In genomic region chr1:40632407-40633062, GRCm38 (mm10) we compare ENCODE assay signal across 26 mouse cellular contexts. TPM values are rescaled to one million over a fixed set of nuclear protein-coding genes. Genes with fewer than 3 reads are reported as not detected.
A peak's percentile ranks its signal among the peaks of the same experiment; 100 is the strongest.
DNase-seq lines count a peak whose midpoint lies in the region; ATAC-seq lines count a peak whose summit lies in the region.
"Had no signal": no experiment of that assay in that cellular context is flagged by ENCODE, and none has a peak within 500 bp of the region (broad histone marks: within the 10 kb centered on the region; RNA-seq: fewer than 3 reads in every experiment).

No protein-coding gene starts in this region.

- H3K27ac ChIP-seq in forebrain, embryonic 14.5 days (ENCODE audit: low read depth, low read length) = no peak overlapping the region
- H3K27ac ChIP-seq: hindbrain, embryonic 14.5 days; left cerebral cortex, adult 2 months; midbrain, embryonic 12.5 days had no signal

- H3K27me3 ChIP-seq in forebrain, embryonic 14.5 days (replicated peaks; ENCODE audit: control insufficient read depth, insufficient read depth, low read length) = no peaks in the 10 kb centered on the region
- H3K27me3 ChIP-seq: midbrain, embryonic 12.5 days had no signal

- H3K9ac ChIP-seq in forebrain, embryonic 14.5 days (ENCODE audit: low read length) = no peak overlapping the region
- H3K9ac ChIP-seq: forebrain, postnatal 0 days; hindbrain, embryonic 14.5 days; midbrain, embryonic 12.5 days had no signal

- no peak overlapping the region for H3K4me3 ChIP-seq in forebrain, embryonic 14.5 days (ENCODE audit: low read depth, low read length)
- H3K4me3 ChIP-seq: left cerebral cortex, adult 2 months; midbrain, embryonic 12.5 days had no signal

- WGBS in large intestine, adult 2 months = 15% methylated on average over 2 of the region's 2 CpGs
- 78% methylated on average over 2 of the region's 2 CpGs for WGBS in forebrain, embryonic 14.5 days

- H3K4me1 ChIP-seq in forebrain, embryonic 14.5 days (ENCODE audit: control insufficient read depth, insufficient read depth, low read length) = no peaks in the 10 kb centered on the region
- H3K4me1 ChIP-seq: midbrain, embryonic 12.5 days had no signal

- no peak for ATAC-seq in forebrain, embryonic 14.5 days
- ATAC-seq: activated CD4-positive, CD25-positive, alpha-beta regulatory T cell, adult 4 months; forebrain, postnatal 0 days; Patski had no signal

- H3K4me2 ChIP-seq in forebrain, embryonic 14.5 days (ENCODE audit: low read length) = no peak overlapping the region
- H3K4me2 ChIP-seq: heart, embryonic 11.5 days; hindbrain, embryonic 14.5 days; midbrain, embryonic 12.5 days had no signal

- H3K9me3 ChIP-seq in forebrain, embryonic 14.5 days (replicated peaks; ENCODE audit: control insufficient read depth, low read length) = no peaks in the 10 kb centered on the region
- H3K9me3 ChIP-seq: midbrain, embryonic 12.5 days had no signal

- H3K36me3 ChIP-seq in forebrain, embryonic 14.5 days (ENCODE audit: control insufficient read depth, insufficient read depth, low read length) = no peaks in the 10 kb centered on the region
- H3K36me3 ChIP-seq: midbrain, embryonic 12.5 days had no signal

- DNase-seq in urinary bladder, postnatal 14 days (ENCODE audit: low spot score) = peak; percentile 35
- no peak for DNase-seq in urinary bladder, adult 2 months (ENCODE audit: low spot score)
- peak; percentile 40 for DNase-seq in kidney, adult 9 months
- DNase-seq in large intestine, adult 2 months (ENCODE audit: low read depth, low spot score) = peak; percentile 83
- no peak for DNase-seq in forebrain, embryonic 14.5 days (ENCODE audit: low spot score)
- DNase-seq in gastrocnemius, postnatal 25 days = no peak
- DNase-seq in natural killer cell, adult 2 months (ENCODE audit: low spot score in 2 of 2) = no peak
- DNase-seq: adrenal gland, postnatal 14 days; cerebellum, adult 11 months; cerebellum, postnatal 10 days; forebrain, postnatal 0 days; heart, postnatal 14 days; layer of hippocampus, adult 9-11 months; left cerebral cortex, postnatal 4 days; liver; lung, postnatal 4 days; thymus, postnatal 14 days had no signal

RNA-seq across cellular contexts. Expression of gene Slc9a2, which starts 47.8 kb away (rescaled TPM):
- polyA plus RNA-seq in urinary bladder, adult 2 months (2012; rRNA removed) = 5.2 and 7.0 TPM in 2 replicates
- polyA plus RNA-seq in large intestine, adult 2 months (2012; rRNA removed) = 34.9 and 81.6 TPM in 2 replicates
- 0.09 and 0.14 TPM in 2 replicates for polyA plus RNA-seq in forebrain, embryonic 14.5 days (2014; fragmentation: Nextera tagmentation; extraction: Ambion mirVana)
- total RNA-seq in gastrocnemius, postnatal 25 days (2021) = 10 to 100 TPM; 17.9 to 25.7 TPM
- total RNA-seq: adrenal gland, postnatal 14 days had no signal
- polyA plus RNA-seq: activated CD4-positive, CD25-positive, alpha-beta regulatory T cell, adult 4 months; heart, embryonic 11.5 days had no signal

RNA-seq across cellular contexts. Expression of gene Slc9a4, which starts 52.7 kb away (rescaled TPM):
- 7.7 and 8.3 TPM in 2 replicates for polyA plus RNA-seq in urinary bladder, adult 2 months (2012; rRNA removed)
- 0.22 and 1.0 TPM in 2 replicates for polyA plus RNA-seq in large intestine, adult 2 months (2012; rRNA removed)
- not detected in 2 replicates for polyA plus RNA-seq in forebrain, embryonic 14.5 days (2014; fragmentation: Nextera tagmentation; extraction: Ambion mirVana)
- under 1 TPM; 0.19 to 0.77 TPM for total RNA-seq in gastrocnemius, postnatal 25 days (2021)
- total RNA-seq: adrenal gland, postnatal 14 days; ES-E14 had no signal
- polyA plus RNA-seq: activated CD4-positive, CD25-positive, alpha-beta regulatory T cell, adult 4 months; heart, embryonic 11.5 days; hindbrain, embryonic 14.5 days; intestine, embryonic 14.5 days; midbrain, embryonic 12.5 days; neural tube, embryonic 14.5 days; Patski had no signal

Comparison
In these comparisons a context has a peak if more than half of its experiments do, and no peak if none do; other contexts are left out.
1. DNase-seq: peak in urinary bladder, postnatal 14 days (single experiment), kidney, adult 9 months (single experiment) and large intestine, adult 2 months (single experiment); none in urinary bladder, adult 2 months (single experiment), forebrain, embryonic 14.5 days (single experiment), gastrocnemius, postnatal 25 days (single experiment) and natural killer cell, adult 2 months (0 of 2).